Mouse (Mus musculus): ENCODE measurements around the gene Heyl.

Gene Heyl

DNA sequence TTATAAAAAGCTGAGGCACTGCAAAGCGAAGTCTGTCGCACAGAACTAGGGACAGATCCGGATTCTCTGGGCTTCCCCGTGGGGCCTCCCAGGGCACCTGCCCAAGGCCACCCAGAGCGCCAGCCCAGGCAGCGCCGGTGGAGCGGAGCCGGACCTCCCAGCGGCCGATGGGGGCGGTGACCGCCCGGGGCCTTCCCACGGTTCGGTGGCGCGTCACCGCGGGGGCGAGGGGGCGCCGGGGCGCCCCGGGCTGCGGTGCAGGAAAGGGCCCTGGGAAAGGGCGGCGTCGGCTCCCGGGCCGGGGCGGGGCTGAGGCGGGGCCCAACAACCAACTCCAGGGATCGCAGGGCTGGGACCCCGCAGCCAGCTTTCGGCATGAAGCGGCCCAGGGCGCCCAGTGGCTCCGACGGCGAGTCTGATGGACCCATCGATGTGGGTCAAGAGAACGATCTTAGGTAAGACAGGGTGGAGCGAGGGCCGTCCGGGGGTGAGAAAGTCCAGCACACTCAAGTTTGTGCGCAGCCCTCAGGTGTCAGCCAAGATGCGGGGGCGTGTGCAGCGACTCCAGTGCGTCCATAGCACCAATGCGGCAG, at the start of gene Heyl:
Gene Heyl, plus strand, starts transcription at position 65 of the 593 bp plus-strand sequence.
- peak in 1 of 2 experiments; percentile 43 for DNase-seq

DNA sequence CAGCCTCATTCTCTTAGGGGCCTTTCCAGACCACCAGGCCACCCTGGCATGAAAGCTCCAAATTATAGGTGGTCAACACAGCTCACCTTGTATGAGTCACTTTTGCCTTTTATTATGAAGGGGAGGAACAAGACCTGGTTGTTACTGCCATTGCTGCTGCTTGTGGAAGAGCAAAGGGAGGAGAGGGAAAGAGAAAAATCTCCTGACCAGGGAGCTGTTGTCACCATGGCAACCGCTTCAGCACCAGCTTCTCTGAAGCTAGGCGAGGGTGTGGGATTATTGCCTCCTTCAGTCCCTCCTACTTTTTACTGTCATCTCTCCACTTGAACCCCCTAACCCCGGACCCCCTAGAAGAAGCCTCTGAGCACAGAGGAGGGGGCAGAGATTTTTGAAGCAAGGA, 48.5 kb upstream of the Heyl start:
- DNase-seq = peak in 1 of 2 experiments; percentile 39

DNA sequence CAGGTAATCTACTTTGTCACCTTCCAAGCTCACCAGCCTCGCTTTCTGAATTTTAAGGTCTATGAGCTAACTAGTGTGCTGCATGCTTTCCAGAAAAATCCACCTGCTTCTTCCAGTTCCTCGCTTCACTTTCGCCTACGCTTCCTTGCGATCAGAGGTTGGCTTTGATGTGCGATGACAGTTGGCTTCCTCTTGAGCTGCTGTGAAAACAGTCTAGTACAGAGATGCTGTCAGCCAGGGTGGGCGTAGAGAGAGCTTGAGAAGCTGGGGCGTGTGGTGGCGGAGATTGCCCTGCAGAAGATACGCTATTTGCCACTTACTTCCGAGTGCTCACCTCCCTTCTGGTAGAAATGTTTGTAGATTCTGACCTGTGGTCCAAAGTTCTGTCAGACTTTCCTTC, 41.0 kb upstream of the Heyl start:
- no peak for DNase-seq

DNA sequence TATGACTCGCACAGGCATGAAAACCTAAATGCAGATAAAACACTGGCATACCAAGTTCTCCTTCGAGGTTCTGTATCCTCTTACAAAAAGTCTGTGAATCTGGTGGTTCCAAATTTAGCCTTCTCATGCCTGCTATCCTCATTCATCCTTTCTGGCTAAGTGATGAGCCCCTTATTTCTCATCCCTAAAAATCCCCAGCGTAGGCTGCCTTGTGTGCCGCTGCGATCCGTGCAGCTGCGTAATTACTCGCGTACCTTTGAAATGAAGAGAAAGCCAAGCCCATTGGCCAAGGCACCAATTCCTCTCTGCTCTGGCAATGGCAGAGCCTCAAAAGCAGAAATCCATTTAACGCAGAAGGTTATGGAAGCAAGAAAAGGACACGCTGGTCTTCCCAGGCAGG, 39.6 kb upstream of the Heyl start:
- no peak for DNase-seq

DNA sequence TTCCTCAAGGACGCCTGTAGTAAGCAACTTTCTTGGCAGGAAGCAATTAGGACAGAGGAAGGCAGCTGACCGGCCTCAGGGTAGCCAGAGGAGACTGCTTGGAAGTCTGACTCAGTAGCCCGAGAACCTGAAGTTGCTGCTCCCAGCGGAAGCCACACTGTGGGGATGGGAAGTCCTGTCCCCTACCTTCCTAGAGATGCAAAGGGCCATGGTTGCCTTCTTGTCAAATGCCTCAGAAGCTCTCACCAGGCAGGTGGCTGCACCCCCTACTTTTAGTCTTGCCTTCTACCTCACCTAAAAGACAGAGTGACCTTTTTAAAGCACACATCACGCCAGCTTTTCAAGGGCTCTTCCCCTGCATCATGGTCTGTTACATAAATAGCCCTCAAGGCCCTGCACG, 36.7 kb upstream of the Heyl start:
- no peak for DNase-seq

DNA sequence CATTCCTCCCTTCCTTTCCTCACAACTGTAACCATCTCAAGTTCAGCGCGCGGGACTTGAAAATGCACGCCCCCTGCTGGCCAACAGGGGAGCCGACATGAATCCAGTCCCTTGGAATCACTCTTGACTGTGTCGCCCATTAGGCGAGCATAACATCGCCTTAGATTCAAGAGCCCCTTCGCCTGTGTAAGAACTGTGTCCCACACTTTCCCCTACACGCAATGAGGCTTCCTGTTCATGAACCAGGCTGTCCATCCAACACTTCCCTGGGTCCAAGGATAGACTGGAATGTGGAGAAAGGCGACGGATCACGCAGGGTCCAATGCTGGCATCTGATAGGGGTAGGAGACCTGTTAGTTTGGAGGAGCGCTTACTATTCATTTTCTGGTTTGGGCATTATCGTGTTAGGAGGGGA, 32.6 kb upstream of the Heyl start:
- peak; percentile 86 to 91 for DNase-seq

DNA sequence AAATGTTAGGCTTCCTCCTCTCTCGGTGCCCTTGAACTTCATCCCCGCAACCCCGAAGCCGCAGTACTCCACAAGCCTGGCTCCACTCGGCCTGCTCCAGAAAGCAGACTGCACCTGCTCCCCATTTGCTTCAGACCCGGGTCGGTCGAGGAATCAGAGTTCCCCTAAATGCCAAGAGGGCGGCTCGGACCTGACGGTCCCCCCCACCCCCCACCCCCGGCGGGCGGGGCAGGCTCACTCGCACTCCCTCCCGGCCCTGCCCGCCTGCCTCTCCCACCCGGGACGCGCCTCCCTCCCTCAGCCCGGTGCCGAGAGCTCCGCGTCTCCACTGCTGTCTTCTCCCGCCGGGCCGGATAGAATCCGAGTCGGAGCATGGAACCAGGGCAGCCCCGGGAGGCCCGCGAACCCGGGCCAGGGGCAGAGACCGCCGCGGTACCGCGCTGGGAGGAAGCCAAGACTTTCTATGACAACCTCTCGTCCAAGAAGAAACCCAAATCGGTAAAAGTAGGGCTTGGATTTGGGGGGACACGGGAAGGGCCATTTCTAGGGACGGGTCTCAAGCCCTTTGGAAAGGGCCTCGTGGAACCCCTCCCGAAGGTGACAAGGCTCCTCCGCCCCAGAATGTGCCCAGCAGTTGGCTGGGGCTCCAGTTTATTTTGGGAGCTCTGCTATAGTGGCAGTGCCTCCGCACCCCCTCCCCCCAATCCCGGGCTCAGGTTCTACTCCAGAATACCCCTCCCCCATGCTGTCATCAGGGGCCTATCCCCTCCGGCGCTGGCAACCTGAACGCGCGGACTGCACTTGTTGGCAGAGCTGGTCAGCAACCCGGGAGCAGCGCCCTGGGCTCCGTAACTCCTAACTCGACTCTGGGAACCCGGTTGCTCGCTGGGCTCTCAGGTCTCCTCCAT, 31.9 kb upstream of the Heyl start, which contains the start of gene Nt5c1a:
Gene Nt5c1a, plus strand, starts transcription at position 319 of the 908 bp plus-strand sequence.
- DNase-seq = peak; percentile 78 to 80

DNA sequence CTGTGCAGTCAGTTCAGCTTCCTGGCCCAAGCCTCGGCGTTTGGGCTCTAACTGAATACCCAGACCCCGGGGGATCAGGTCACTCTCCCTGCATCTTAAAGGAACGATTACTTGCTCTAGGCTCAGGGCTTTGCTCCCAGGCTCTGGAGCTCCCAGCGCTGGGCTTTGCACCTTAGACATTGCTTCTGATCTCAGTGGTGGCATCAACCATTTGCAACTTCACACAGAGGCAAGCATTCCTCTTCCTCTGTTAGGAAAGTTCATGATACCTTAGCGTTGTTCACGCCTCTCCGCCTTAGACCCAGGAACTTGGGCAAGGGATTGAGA, 31.3 kb upstream of the Heyl start:
- DNase-seq = no peak

DNA sequence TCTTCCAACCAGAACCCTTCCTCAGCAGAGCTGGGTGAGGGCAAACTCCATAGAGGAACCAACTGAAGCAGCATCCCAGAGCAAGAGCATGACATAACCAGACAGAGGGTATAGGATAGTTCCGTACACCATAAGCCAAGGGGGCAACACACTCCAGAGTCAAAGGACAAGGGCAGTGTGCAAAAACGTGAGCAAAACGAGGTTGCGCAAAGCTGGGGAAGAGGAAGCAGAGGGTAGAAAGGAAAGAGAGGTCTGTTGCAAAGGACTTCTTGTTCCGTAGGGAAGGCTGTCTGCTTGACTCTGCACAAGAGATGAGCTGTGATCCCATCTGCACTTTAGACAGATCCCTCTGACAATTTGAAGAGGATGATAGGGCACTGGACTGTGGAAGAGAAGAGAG, 26.0 kb upstream of the Heyl start:
- DNase-seq = no peak

DNA sequence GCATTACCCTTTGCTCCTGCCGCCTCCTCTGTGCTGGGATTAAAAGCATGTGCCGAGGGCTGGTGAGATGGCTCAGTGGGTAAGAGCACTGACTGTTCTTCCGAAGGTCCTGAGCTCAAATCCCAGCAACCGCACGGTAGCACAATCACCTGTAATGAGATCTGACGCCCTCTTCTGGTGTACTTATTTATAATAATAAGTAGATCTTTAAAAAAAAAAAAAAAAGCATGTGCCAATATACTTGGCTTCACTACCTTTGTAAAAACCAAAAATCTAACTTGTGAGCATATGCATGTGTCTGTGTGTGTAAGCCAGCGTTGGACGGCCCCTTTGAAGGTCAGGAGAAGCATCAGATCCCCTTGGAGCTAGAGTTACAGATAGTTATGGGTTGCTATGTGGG, 22.4 kb upstream of the Heyl start:
- DNase-seq = no peak

DNA sequence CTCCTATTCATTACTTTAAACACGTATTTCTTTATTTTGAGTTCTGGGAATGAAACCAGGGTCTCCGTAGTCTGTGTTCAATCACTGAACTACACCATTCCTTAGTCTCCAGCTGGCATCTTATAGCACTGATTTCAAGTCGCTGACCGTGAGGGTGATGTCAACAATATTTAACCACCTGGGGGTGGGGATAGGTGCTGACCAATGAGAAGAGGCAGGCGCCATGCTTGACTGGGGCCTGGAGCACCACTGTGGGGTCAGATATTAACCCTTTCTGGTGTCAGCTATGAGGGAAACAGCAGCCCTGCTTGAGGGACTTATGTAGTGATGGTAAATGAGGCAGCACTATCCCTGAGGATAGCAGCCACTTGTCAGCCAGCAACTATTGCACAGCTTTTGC, 21.9 kb upstream of the Heyl start:
- DNase-seq = no peak

DNA sequence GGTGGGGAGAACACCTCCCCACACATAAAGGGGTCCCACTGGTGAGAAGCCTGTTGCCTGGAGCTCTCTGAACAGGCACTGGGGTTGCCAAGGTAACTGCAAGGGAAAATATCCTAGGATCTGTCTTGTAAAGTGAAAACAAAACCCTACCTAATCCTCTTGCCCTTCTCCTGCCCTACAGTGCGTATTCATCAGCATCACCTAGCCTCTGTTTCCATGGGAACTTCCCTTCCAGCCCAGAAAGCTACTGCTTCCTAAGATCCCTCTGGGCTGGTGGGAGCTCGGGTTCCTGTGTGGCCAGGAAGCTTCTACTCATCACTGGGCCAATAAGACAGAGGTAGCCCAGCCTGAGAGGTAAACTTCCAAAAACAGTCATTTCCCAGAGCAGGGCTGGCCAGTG, 21.0 kb upstream of the Heyl start:
- no peak for DNase-seq

DNA sequence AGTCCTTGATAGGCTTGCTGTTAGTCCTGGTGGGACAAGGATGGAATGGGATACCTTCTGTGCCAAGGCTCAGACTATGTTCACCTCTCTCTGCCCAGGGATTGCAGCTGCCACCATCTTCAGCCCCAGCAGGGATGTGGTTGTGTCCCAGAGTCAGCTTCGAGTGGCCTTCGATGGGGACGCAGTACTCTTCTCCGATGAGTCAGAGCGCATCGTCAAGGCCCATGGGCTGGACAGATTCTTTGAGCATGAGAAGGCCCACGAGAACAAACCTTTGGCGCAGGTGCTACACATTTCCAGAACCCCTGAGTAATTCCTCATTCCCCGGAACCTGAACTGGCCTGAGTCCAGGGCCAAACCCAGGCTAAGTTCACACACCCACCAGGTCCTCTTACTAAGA, 19.4 kb upstream of the Heyl start:
- DNase-seq = no peak

DNA sequence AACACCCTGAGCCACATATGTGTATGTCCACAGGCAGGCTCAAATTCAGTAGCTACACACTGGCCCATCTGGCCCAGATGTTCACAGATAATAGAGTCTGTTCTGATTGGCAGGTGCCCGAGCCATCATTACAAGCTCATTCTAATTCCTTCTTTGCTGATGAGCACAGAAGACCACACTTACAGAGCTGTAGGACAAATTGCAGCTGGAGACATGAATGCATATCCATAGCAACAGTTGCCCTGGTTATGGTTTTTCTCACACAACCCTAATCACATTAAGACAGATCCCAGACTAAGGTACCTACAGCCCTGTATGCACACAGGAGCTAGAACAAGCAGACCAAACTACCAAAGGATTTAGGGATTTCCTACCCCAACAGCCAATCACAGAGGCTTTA, 18.0 kb upstream of the Heyl start:
- no peak for DNase-seq

DNA sequence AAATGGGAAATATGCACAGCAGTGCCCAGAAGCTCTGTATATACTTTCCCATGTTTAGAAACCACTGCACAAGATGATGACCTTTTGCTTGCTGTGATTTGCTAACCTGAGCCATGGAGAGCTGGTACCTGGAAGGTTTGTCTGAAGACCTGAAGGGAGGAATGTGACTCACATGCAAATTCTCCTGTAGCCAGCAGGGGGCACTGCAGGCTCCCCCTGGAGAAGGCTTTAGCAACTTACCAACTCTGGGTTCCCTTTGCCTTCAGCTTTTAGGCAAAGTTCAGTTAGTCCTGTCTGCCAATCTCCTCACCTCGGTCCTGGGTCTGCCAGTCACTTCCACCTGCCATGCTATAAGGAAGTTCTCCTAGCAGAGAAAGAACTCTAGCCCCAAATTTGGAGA, 16.6 kb upstream of the Heyl start:
- peak; percentile 51 to 55 for DNase-seq

DNA sequence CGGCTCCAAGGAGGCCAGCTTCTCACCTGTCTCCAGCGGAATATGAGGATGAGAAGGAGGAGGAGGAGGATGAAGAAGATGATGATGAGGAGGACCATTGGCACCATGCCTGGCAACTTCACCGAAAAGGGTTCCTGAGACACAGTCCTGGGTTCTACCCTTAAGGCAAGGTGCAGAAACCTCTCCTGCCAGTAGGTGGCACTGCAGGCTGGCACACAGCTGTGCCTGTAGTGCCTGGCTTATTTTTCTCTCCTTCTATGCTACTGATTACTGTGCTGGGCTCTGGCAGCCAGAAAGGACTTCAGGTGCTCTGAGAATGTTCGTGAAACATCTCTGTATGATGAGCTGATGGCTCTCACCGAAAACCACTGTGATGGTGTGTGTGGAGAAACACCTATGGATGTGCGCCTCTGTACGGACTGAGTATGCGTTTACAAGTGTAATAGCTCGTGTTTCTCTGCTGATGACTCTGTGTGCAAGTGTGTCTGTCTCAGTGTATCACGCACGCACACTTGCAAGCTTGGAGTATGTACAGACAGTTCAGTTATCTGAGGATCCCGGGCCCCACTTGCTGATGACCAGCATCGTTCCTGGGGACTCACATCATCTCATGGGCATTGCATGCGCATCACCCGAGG, 13.5 kb upstream of the Heyl start:
- peak; percentile 91 to 94 for DNase-seq

DNA sequence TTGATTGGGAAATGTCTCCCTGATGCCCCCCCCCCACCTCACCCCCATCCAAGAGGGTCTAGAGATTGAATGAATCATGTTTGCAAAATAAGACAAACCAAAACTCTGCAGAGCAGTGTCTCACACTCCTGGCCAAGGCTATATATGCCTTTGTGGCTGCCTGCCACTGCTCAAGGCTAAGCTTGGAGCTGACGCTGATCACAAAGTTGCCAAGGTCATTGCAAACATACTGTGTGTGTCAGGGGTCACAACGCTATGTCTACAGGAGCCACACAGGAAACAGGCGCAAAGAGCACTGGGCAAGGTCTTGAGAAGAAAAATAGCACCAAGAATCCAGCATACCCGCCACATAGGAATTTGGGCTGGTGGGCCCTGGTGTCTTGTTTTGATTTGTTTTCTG, 12.7 kb upstream of the Heyl start:
- DNase-seq = no peak

DNA sequence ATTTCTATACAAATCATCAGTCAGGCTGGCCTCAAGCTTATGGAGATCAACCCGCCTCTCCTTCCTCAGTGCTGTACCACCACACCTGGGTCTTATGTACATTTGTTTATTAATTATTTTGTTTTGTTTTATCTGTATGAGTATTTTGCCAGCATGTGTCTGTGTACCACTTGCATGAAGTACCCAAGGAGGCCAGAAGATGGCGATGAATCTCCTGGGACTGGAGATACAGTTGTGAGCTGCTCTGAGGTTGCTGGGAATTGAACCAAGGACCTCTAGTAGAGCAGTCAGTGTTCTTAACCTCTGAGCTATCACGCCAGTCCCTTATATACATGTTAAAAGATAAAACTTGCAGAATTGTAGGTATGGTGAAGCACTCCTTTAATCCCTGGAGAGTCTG, 10.0 kb upstream of the Heyl start:
- DNase-seq = peak; percentile 46 to 61

DNA sequence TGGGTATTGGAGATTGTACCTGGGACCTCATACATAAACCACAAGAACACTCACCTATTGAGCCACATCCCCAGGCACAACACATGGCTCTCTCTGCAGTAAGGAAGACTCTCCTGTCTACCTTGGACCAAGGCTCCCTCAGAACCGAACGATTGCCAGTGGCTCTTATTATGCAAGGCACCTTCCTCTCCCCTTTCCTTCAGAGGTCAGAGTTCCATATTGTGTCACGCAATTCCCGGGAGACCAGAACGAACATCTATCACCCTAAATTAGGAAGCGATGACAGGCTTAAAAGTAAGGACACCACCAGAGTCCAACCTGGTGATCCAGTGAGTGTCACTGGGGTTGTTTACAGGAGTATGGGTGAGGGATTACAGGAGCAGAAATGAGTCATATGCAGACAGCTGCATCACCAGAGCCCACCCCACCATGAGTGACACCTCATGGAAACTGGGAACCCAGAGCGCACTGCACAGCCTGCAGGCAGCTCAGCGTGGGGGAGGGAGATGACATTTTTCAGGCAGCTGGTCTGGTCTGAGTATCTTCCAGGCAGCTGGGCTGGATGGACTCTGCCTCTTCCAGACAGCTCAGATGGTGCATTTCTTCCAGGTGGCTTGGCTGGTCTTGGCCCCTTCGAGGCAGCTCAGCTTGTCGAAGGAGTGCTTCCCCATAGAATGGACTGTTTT, 7.5 kb upstream of the Heyl start:
- DNase-seq = peak; percentile 71 to 74

DNA sequence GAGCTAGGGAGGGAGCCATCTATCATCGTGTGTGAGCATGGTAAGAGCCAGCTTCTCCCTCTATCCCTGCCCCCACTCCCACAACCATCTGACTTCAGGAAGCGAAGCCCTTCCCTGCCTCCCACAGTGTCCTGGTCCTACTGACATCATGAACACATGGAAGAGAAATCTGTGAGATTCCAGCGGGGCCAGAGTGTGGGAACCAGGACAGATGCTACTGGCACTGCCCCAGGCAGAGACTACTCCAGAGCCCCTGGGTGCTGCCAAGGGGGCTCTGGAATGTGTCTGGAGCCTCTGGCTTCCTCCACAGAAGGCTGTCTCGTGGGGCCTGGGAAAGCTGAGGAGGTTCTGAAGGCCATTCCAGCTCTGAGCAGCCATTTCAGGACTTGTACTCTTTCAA, 5.6 kb upstream of the Heyl start:
- DNase-seq = peak; percentile 62 to 68

DNA sequence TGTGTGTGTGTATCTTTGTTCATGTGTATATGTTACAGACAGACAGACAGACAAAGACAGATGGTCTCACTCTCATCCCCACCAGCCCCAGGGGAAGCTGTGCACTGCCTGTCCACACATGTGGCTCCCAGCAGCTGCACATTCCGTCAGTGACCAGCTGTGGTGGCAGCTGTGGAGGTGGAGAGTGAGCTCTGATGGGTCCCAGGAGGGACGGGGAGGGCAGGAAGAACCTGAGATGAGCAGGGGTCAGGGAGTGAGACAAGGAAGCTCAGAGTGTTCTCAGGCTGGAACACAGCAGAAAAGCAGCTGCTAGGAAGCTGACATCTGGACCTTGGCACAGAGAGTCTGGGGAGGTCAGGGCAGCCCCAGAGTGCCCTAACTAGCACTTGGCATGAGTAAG, 5.1 kb upstream of the Heyl start:
- no peak for DNase-seq

DNA sequence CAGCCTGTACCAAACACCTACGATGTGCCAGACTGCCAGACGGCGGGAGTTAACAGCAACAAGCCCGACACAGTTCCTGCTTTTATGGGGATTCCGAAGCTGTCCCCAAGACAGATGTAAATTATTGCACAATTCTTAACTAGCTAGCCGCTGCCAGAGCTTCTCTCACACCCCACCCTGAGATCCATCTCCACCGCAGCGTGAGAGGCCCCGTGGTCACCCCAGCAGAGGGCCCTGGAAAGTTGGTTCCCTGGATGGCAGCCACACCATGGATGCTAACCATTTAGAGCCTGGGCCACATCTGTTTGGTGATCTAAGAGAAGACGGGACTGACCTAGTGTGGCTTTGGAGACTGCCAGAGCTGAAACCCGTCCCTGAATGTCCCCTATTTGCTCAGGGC, 4.2 kb upstream of the Heyl start:
- DNase-seq = no peak

DNA sequence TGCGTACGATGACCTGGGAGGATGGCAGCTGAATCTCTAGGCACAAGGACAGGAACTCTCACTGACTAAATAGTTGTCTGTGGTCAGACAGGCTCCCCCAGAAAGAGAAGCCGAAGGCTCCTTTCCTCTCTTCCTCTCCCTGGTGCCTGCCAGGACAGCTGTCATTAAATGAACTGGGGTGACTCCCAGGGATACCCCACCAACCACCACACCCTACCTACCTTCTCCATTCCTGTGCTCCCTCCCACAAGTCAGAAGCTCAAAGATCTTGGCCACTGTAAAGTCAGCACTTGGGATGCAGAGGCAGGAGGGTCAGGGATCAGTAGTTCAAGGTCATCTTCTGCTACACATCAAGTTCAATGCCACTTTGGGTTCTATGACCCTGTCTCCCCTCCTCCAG, 515 bp upstream of the Heyl start:
- DNase-seq = no peak
